Mouse (Mus musculus) MEL (cell line): ENCODE measurements at regions not wholly inside any gene's neighbourhood (a gene's known extent, or its start where the extent isn't known, plus 50 kb on each side); places are given as distances from the start of the nearest gene placed in this dataset.

ENCODE experiments used
- DNase-seq: peaks from one replicate; pipeline ENCODE4 v3.0.0; 2011; ENCODE audit warnings: low read depth, low spot score
- H3K27ac ChIP-seq: 2 replicates; pipeline ENCODE4 v1.5.1; 2012; ENCODE audit warnings: low read depth, mild to moderate bottlenecking, control low read depth, low read length, moderate library complexity; ENCODE audit not compliant: control insufficient read depth
- H3K27me3 ChIP-seq, 2 experiments: fragments of 150-350 bp in 1 of 2; sonication (generic) in 1 of 2; 2 replicates each; pipeline ENCODE4 v1.6.1; 2012; ENCODE audit warnings: low read length in 2 of 2, mild to moderate bottlenecking in 2 of 2, improper control_type of control experiment in 1 of 2, moderate library complexity in 1 of 2; ENCODE audit not compliant: insufficient read depth in 2 of 2, control insufficient read depth in 1 of 2
- H3K36me3 ChIP-seq, 2 experiments: 2 replicates each; pipeline ENCODE4 v1.6.1; 2012 to 2014; ENCODE audit warnings: low read length in 2 of 2, improper control_type of control experiment in 1 of 2, inconsistent platforms in 1 of 2, mild to moderate bottlenecking in 1 of 2; ENCODE audit not compliant: insufficient read depth in 2 of 2, control insufficient read depth in 1 of 2
- H3K4me1 ChIP-seq, 2 experiments: fragments of 150-350 bp in 1 of 2; sonication (generic) in 1 of 2; 2 replicates each; pipeline ENCODE4 v1.6.1; 2012; ENCODE audit warnings: low read length in 2 of 2, improper control_type of control experiment in 1 of 2, mild to moderate bottlenecking in 1 of 2; ENCODE audit not compliant: insufficient read depth in 2 of 2, control insufficient read depth in 1 of 2
- H3K4me3 ChIP-seq, 2 experiments: fragments of 150-350 bp in 1 of 2; sonication (generic) in 1 of 2; 2 replicates each; pipeline ENCODE4 v1.5.1; 2012; ENCODE audit warnings: low read depth in 2 of 2, low read length in 2 of 2, mild to moderate bottlenecking in 2 of 2, moderate library complexity in 2 of 2, control low read depth in 1 of 2, improper control_type of control experiment in 1 of 2; ENCODE audit not compliant: control insufficient read depth in 1 of 2, insufficient read depth in 1 of 2
- H3K79me2 ChIP-seq: 2 replicates; pipeline ENCODE4 v1.6.1; 2012; ENCODE audit warnings: mild to moderate bottlenecking, low read length, moderate library complexity; ENCODE audit not compliant: control insufficient read depth, poor library complexity, insufficient read depth
- H3K9ac ChIP-seq: 2 replicates; pipeline ENCODE4 v1.6.1; 2012; ENCODE audit warnings: low read depth, mild to moderate bottlenecking, control low read depth, low read length, moderate library complexity; ENCODE audit not compliant: control insufficient read depth, poor library complexity, severe bottlenecking
- H3K9me3 ChIP-seq: fragments of 150-350 bp; sonication (generic); replicated peaks from 2 replicates; pipeline ENCODE4 v1.6.1; 2012; ENCODE audit warnings: mild to moderate bottlenecking, low read length, improper control_type of control experiment, moderate library complexity; ENCODE audit not compliant: insufficient read depth
- CHD1 ChIP-seq: IDR thresholded peaks from 2 replicates; pipeline ENCODE4 v1.6.1; 2012; ENCODE audit warnings: low read depth, mild to moderate bottlenecking, inconsistent platforms, low read length, improper control_type of control experiment
- CTCF ChIP-seq, 3 experiments: IDR thresholded peaks in 2 of 3; conservative IDR thresholded peaks in 1 of 3; 2 replicates each; pipeline ENCODE4 v1.5.1; 2011 to 2012; ENCODE audit warnings: low read length in 3 of 3, low read depth in 2 of 3, mild to moderate bottlenecking in 2 of 3, improper control_type of control experiment in 1 of 3, inconsistent platforms in 1 of 3, mixed read lengths in 1 of 3, moderate library complexity in 1 of 3; ENCODE audit not compliant: control insufficient read depth in 1 of 3, insufficient read depth in 1 of 3, poor library complexity in 1 of 3, severe bottlenecking in 1 of 3
- E2F4 ChIP-seq: IDR thresholded peaks from 2 replicates; pipeline ENCODE4 v1.6.1; 2011; ENCODE audit warnings: low read depth, low read length, improper control_type of control experiment, borderline replicate concordance
- ELF1 ChIP-seq: IDR thresholded peaks from 2 replicates; pipeline ENCODE4 v1.6.1; 2014; ENCODE audit warnings: low read depth, mild to moderate bottlenecking, inconsistent platforms, low read length, improper control_type of control experiment, moderate library complexity
- ETS1 ChIP-seq: IDR thresholded peaks from 2 replicates; pipeline ENCODE4 v1.6.1; 2012; ENCODE audit warnings: low read depth, mild to moderate bottlenecking, inconsistent platforms, low read length, improper control_type of control experiment, moderate library complexity
- HCFC1 ChIP-seq: IDR thresholded peaks from 2 replicates; pipeline ENCODE4 v1.6.1; 2012; ENCODE audit warnings: low read depth, mild to moderate bottlenecking, inconsistent platforms, low read length, improper control_type of control experiment, moderate library complexity
- JUND ChIP-seq: IDR thresholded peaks from 2 replicates; pipeline ENCODE4 v1.6.1; 2011; ENCODE audit warnings: low read depth, mild to moderate bottlenecking, improper control_type of control experiment, low read length
- KAT2A ChIP-seq: conservative IDR thresholded peaks from 2 replicates; pipeline ENCODE4 v1.6.1; 2012; ENCODE audit warnings: low read depth, low read length, improper control_type of control experiment, inconsistent platforms
- MAX ChIP-seq: IDR thresholded peaks from 2 replicates; pipeline ENCODE4 v1.6.1; 2011; ENCODE audit warnings: low read length, improper control_type of control experiment
- MEF2A ChIP-seq: IDR thresholded peaks from 2 replicates; pipeline ENCODE4 v1.6.1; 2014; ENCODE audit warnings: low read depth, mild to moderate bottlenecking, inconsistent platforms, low read length, improper control_type of control experiment; ENCODE audit not compliant: poor library complexity, insufficient replicate concordance, severe bottlenecking; ENCODE audit errors: extremely low read depth
- MXI1 ChIP-seq: IDR thresholded peaks from 2 replicates; pipeline ENCODE4 v1.6.1; 2011; ENCODE audit warnings: mild to moderate bottlenecking, low read depth, low read length, improper control_type of control experiment
- MYB ChIP-seq: IDR thresholded peaks from 2 replicates; pipeline ENCODE4 v1.6.1; 2011; ENCODE audit warnings: mild to moderate bottlenecking, low read depth, low read length, improper control_type of control experiment
- NELFE ChIP-seq: IDR thresholded peaks from 2 replicates; pipeline ENCODE4 v1.6.1; 2011; ENCODE audit warnings: low read depth, low read length, improper control_type of control experiment
- NRF1 ChIP-seq: IDR thresholded peaks from 2 replicates; pipeline ENCODE4 v1.6.1; 2014; ENCODE audit warnings: low read depth, mild to moderate bottlenecking, inconsistent platforms, low read length, improper control_type of control experiment, moderate library complexity; ENCODE audit not compliant: poor library complexity, insufficient read depth, severe bottlenecking
- POLR2A ChIP-seq, 2 experiments: IDR thresholded peaks; 2 replicates each; pipeline ENCODE4 v1.6.1; 2011 to 2012; ENCODE audit warnings: low read length in 2 of 2, mild to moderate bottlenecking in 2 of 2, control low read depth in 1 of 2, improper control_type of control experiment in 1 of 2, low read depth in 1 of 2, moderate library complexity in 1 of 2; ENCODE audit not compliant: control insufficient read depth in 1 of 2, insufficient read depth in 1 of 2, poor library complexity in 1 of 2
- POLR2AphosphoS5 ChIP-seq: IDR thresholded peaks from 2 replicates; pipeline ENCODE4 v1.6.1; 2012; ENCODE audit warnings: low read depth, borderline replicate concordance, mild to moderate bottlenecking, inconsistent platforms, low read length, moderate library complexity, mixed read lengths
- RCOR1 ChIP-seq: IDR thresholded peaks from 2 replicates; pipeline ENCODE4 v1.6.1; 2012; ENCODE audit warnings: low read depth, mild to moderate bottlenecking, inconsistent platforms, low read length, improper control_type of control experiment
- SIN3A ChIP-seq: IDR thresholded peaks from 2 replicates; pipeline ENCODE4 v1.6.1; 2012; ENCODE audit warnings: low read length, improper control_type of control experiment, inconsistent platforms
- TBP ChIP-seq: IDR thresholded peaks from 2 replicates; pipeline ENCODE4 v1.8.0; 2011; ENCODE audit warnings: low read depth, low read length, improper control_type of control experiment
- USF1 ChIP-seq: IDR thresholded peaks from 2 replicates; pipeline ENCODE4 v1.6.1; 2014; ENCODE audit warnings: low read depth, mild to moderate bottlenecking, inconsistent platforms, low read length, improper control_type of control experiment, moderate library complexity
- ZNF384 ChIP-seq: IDR thresholded peaks from 2 replicates; pipeline ENCODE4 v1.6.1; 2012; ENCODE audit warnings: low read depth, mild to moderate bottlenecking, inconsistent platforms, low read length, improper control_type of control experiment

DNA sequence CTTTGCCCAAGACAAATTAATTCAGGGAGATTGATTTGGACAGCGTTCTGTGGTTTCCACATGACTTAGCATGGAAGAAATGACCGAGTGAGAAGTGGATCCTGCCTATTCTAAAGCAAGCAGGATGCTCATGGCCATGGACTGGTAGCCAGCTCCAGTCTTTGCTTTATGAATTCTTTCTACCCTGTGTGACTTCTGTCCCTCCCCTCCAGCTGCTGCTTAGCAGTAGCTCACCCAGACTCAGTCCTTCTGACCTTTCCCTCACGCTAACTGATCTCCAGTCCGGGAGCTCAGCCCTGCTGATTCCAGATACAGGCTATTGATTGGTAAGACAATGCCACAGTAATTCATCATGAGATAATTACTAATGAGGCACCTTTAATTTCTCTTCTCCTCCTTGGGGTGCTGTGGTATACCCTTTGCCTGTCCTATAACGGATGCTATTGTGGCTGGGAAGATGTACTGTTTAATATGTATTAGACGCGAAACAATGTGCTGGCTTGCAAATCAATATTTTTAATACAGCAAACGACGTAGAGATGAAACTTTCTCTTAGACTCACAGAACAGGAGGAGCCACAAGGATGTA, 86.8 kb upstream of the Rxfp2 start:
- Histone ChIP-seq H3K4me3 (no peak overlapping the region), H3K27me3 (no peaks in the 10 kb centered on the region), H3K9ac (no peak overlapping the region), H3K9me3 (no peaks in the 10 kb centered on the region), H3K36me3 (no peaks in the 10 kb centered on the region), H3K4me1 (no peaks in the 10 kb centered on the region), H3K27ac (no peak overlapping the region), H3K79me2 (no peaks in the 10 kb centered on the region)
- no peak for DNase-seq
- no peak for TF ChIP-seq USF1
- no peak for TF ChIP-seq RCOR1
- no peak for TF ChIP-seq KAT2A
- TF ChIP-seq E2F4: no peak
- TF ChIP-seq POLR2AphosphoS5: no peak
- TF ChIP-seq CHD1: no peak
- no peak for TF ChIP-seq MAX
- TF ChIP-seq NRF1: no peak
- no peak for TF ChIP-seq TBP
- no peak for TF ChIP-seq ZNF384
- TF ChIP-seq ETS1: no peak
- TF ChIP-seq CTCF (IDR thresholded peaks at IDR 0.05 in 2 of 3, conservative IDR thresholded peaks at IDR 0.05 in 1 of 3; ENCODE audit: control insufficient read depth in 1 of 3, insufficient read depth in 1 of 3, low read depth in 2 of 3, low read length in 3 of 3, poor library complexity in 1 of 3, severe bottlenecking in 1 of 3): no peak
- no peak for TF ChIP-seq ELF1

GRCm38 (mm10) chr5:149932220-149932619, 86.3 kb upstream of the Rxfp2 start:
- Histone ChIP-seq H3K9ac (no peak overlapping the region), H3K4me3 (no peak overlapping the region), H3K79me2 (no peaks in the 10 kb centered on the region), H3K36me3 (no peaks in the 10 kb centered on the region), H3K27ac (no peak overlapping the region), H3K9me3 (no peaks in the 10 kb centered on the region), H3K4me1 (no peaks in the 10 kb centered on the region), H3K27me3 (no peaks in the 10 kb centered on the region)
- TF ChIP-seq ZNF384: no peak
- TF ChIP-seq MYB: no peak
- no peak for TF ChIP-seq MEF2A
- TF ChIP-seq ETS1: no peak
- TF ChIP-seq JUND: no peak
- no peak for TF ChIP-seq E2F4
- no peak for TF ChIP-seq NRF1
- no peak for TF ChIP-seq NELFE
- no peak for TF ChIP-seq MXI1
- no peak for TF ChIP-seq HCFC1
- TF ChIP-seq KAT2A: no peak
- TF ChIP-seq POLR2AphosphoS5: no peak
- TF ChIP-seq SIN3A: no peak
- no peak for TF ChIP-seq POLR2A (IDR thresholded peaks at IDR 0.05; ENCODE audit: control insufficient read depth in 1 of 2, insufficient read depth in 1 of 2, low read depth in 1 of 2, low read length in 2 of 2, poor library complexity in 1 of 2)
- DNase-seq: no peak
